Mouse (Mus musculus) myocyte (in vitro differentiated cells): ENCODE results near the gene Prkcb.

Source experiments
- CEBPB ChIP-seq: IDR thresholded peaks from 2 replicates; pipeline ENCODE4 v1.6.1; 2011; ENCODE audit warnings: mild to moderate bottlenecking, moderate library complexity; ENCODE audit not compliant: poor library complexity, insufficient read depth, severe bottlenecking
- E2F4 ChIP-seq: IDR thresholded peaks from one replicate; pipeline ENCODE4 v1.6.1; 2011; ENCODE audit warnings: mild to moderate bottlenecking, control low read depth, moderate library complexity; ENCODE audit not compliant: insufficient read depth
- POLR2A ChIP-seq: IDR thresholded peaks from one replicate; pipeline ENCODE4 v1.6.1; 2011; ENCODE audit warnings: low read depth, mild to moderate bottlenecking, control low read depth, moderate library complexity; ENCODE audit not compliant: insufficient read length
- POLR2AphosphoS2 ChIP-seq: IDR thresholded peaks from one replicate; pipeline ENCODE4 v1.6.1; 2011; ENCODE audit warnings: low read depth, control low read depth; ENCODE audit not compliant: insufficient read length
- TCF3 ChIP-seq: IDR thresholded peaks from one replicate; pipeline ENCODE4 v1.6.1; 2011; ENCODE audit warnings: low read depth, control low read depth; ENCODE audit not compliant: insufficient read length

DNA sequence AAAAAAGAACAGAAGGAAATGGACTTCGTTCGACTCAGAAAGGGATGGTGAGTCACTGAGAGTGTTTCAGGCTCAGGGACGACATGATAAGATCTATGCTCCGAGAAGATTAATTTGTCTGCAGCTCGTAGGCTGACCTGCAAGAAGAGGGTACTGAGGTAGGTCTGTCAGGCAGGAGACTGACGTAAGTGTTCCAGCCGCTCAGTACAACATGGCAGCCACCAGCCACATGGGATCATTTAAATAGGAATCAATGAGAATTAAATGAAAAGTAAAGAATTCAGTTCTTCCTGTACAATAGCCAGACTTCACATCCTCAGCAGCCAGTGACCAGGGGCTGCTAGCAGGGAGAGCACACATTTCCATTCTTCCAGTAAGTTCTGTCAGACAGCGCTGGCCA lies 209.0 kb downstream of the Prkcb start:
- no peak for TF ChIP-seq E2F4
- no peak for TF ChIP-seq TCF3
- no peak for TF ChIP-seq POLR2A
- TF ChIP-seq CEBPB: no peak
- TF ChIP-seq POLR2AphosphoS2: no peak
